Mouse (Mus musculus) bone marrow, adult 2 months (tissue): ENCODE measurements around the gene Rgs12. TPM values are rescaled to one million over a fixed set of nuclear protein-coding genes. Genes with fewer than 3 reads are reported as not detected.

ENCODE experiments used
- H3K27ac ChIP-seq: fragments of 200-500 bp; 2 replicates; pipeline ENCODE4 v1.5.1; 2012; ENCODE audit warnings: low read depth, mild to moderate bottlenecking, control low read depth, inconsistent platforms, low read length; ENCODE audit not compliant: control insufficient read depth, poor library complexity, insufficient read depth
- H3K4me1 ChIP-seq: fragments of 200-500 bp; 2 replicates; pipeline ENCODE4 v1.6.1; 2011; ENCODE audit warnings: low read length; ENCODE audit not compliant: control insufficient read depth, insufficient read depth
- H3K4me3 ChIP-seq: fragments of 200-500 bp; replicated peaks from 2 replicates; pipeline ENCODE3; 2011; ENCODE audit warnings: mild to moderate bottlenecking, low read depth, low read length, control low read depth; ENCODE audit not compliant: control insufficient read depth
- CTCF ChIP-seq: fragments of 200-500 bp; IDR thresholded peaks from 2 replicates; pipeline ENCODE4 v1.5.1; 2011; ENCODE audit warnings: low read length, control low read depth; ENCODE audit not compliant: control insufficient read depth, insufficient read depth
- POLR2A ChIP-seq: fragments of 200-500 bp; IDR thresholded peaks from 2 replicates; pipeline ENCODE4 v1.6.1; 2011; ENCODE audit warnings: low read depth, mild to moderate bottlenecking, control low read depth, low read length, borderline replicate concordance; ENCODE audit not compliant: control insufficient read depth
- WGBS: fragments of 180-500 bp; shearing (Covaris S2); methylation state at CpG from one replicate; pipeline ENCODE4 v1.1.7; 2018; 5-methylcytosine and 5-hydroxymethylcytosine counted together
- polyA plus RNA-seq: library from polyadenylated mRNA; stranded (reverse); fragments of >200 nt; gene quantifications from 2 replicates; pipeline ENCODE4 v1.2.4, GENCODE M21; 2011; ENCODE audit warnings: low replicate concordance; ENCODE audit not compliant: missing spikeins, insufficient read depth, insufficient read length

Rgs12 gene
- polyA plus RNA-seq, 1 experiment: 56.9 TPM

DNA sequence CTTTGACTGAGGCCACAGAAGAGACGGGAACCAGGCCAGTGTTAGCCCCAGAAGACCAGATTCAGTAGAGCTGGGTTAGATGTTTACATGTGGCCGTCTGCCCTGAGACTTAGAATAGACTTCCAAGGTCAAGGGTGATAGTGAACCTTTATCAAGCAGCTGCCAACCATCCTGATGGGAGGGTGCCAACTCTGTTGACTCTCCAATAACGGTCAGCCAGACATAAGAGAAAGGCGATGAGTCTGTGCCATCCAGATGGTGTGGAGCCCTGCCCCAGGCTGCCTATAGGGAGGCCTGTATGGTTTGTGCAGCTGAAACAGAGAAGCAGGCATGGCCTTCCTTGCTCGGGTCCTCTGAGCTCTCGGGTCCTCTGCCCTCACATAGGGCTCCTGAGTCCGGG, 24.7 kb upstream of the Rgs12 start:
- TF ChIP-seq CTCF: no peak
- no peak for TF ChIP-seq POLR2A
- H3K27ac ChIP-seq: peak overlapping the region; percentile 91
- peaks cover 6% of the 10 kb centered on the region; the same call in 1 of the 2 replicates for H3K4me1 ChIP-seq

DNA sequence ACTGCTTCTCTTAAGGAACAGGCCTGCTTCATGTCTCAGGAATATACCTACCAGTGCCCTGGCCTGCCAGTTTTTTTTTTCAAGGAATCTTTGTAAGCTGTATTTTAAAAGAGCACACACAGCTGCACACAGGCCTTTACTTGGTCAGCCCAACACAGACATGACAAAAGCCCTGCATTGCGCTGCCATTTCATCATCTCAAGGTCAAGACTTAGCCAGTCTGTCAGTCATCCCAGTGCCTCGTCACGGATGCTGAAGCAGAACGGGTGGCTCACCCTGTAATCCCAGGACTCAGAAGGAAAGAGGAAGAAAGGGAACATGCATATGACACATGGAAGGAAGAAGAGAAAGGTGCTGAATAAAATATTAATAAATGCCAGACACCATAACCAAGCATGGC, 21.6 kb upstream of the Rgs12 start:
- TF ChIP-seq CTCF (no peak), POLR2A (no peak)
- WGBS: 82% methylated on average over 4 of the region's 4 CpGs
- no peak overlapping the region for H3K27ac ChIP-seq
- peaks cover 12% of the 10 kb centered on the region; the same call in 1 of the 2 replicates for H3K4me1 ChIP-seq
- H3K4me3 ChIP-seq: no peak overlapping the region

More for the DNA sequence above, 24.7 kb upstream of the Rgs12 start:
- H3K4me3 ChIP-seq: no peak overlapping the region
- WGBS: 65% methylated on average over 7 of the region's 7 CpGs

DNA sequence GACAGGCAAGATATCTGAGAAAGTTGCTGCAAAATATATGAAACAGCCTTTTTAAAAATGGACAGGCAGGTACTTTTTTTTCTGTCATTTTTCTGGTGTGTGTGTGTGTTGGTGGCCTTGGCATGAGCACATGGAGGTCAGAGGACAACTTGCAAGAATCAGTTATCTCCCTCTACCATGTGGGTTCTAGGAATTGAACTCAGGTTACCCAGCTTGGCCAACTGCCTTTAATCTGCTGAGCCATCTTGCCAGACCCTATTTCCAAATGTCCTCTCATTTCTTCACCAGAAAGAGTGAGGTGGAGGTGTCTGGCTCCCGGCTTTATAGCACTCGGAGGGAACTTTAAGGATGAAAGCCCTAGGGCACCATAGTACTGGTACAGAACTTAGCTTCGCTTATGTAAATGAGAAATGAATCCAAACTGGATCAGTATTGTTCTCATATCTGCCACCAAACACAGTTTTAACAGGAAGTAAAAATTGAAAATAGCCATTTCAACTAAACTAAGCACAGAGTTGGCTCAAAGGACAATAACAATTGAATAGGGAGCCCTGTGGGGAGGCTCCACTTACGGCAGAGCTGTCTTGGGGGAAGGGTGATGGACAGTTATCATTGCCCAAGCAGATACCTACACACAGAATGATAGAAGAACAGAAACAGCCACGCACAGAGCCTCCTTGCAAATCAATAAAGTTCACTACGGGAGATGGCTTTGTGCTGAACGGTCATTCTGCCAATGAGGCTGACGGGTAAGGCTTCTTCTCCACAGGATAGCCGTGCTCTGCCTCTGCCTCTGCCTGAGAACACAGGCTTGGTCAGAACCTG, 18.9 kb upstream of the Rgs12 start:
- TF ChIP-seq CTCF (no peak), POLR2A (no peak)
- no peak overlapping the region for H3K4me3 ChIP-seq
- H3K4me1 ChIP-seq: peaks cover 7% of the 10 kb centered on the region; the same call in 1 of the 2 replicates
- WGBS: 60% methylated on average over 9 of the region's 9 CpGs
- peak overlapping the region; percentile 74 for H3K27ac ChIP-seq

DNA sequence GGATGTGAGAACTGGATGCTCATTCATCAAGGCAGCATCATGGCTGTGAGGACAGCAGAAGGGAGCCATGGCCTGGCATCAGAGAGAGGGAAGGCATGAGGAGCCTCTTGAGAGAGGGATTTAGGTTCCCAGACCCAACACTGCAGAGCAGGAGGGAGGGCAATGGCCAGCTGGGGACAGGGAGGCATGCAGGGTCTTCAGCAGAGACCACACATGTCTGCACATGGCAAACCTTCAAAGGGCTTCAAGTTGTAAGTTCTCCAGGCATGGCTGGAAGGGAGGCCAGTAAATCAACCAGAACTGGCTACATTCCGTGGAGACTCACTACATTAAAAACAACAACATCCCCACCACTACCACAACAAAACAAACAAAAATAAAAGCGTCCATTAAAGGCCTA, 18.2 kb upstream of the Rgs12 start:
- TF ChIP-seq POLR2A (no peak), CTCF (no peak)
- Histone ChIP-seq H3K27ac (peak overlapping the region; percentile 74), H3K4me1 (peaks cover 7% of the 10 kb centered on the region; the same call in 1 of the 2 replicates), H3K4me3 (no peak overlapping the region)
- WGBS: 69% methylated on average over 2 of the region's 2 CpGs

DNA sequence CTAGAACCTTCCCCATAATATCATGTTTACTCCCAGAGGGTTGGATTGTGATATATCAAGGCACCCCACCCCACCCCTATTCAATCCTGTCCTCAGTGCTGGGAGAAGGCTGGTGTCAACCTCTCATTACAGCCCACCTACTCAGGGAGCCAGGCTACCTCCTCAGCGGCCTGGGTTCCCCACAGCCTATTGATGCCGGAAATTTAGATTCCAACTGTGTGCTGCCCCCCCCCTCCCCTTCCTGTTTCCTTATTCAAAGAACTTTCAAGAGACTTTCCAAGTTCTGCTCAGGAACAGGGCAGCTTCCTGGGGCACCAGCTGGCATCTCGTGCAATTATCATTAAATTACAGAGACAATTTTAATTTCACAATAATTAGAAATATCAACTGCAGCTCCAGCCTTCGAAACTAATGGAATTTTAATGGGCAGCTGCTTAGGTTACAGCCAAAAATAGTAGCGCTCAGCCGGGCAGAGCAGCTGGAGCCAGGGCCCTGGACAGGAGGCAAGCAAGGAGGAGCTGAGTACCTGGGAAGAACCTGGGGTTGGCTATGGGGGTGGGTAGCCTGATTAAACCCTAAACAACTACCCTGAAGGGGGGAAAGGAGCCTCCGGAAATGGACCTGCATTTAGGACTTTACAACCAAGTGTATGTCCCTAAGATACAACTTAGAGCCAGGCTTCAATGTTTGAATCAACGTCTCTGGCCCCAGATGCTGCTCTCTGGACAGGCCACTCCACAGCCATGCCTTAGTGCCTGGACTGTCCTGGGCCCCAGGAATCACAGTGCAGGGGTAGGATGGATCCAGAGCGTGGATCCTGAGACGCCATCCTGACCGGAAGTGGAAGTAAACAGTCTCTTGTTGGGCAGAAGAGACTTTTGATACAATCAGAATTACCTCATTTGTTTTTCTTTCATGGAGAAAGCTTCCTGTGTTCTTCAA, 17.5 kb upstream of the Rgs12 start:
- Histone ChIP-seq H3K4me1 (peaks cover 7% of the 10 kb centered on the region; the same call in 1 of the 2 replicates), H3K4me3 (no peak overlapping the region), H3K27ac (0 out of 2 replicates have a peak overlapping the region, but pooled peaks have one; percentile 19)
- 49% methylated on average over 11 of the region's 11 CpGs for WGBS
- no peak for TF ChIP-seq POLR2A
- TF ChIP-seq CTCF: no peak

DNA sequence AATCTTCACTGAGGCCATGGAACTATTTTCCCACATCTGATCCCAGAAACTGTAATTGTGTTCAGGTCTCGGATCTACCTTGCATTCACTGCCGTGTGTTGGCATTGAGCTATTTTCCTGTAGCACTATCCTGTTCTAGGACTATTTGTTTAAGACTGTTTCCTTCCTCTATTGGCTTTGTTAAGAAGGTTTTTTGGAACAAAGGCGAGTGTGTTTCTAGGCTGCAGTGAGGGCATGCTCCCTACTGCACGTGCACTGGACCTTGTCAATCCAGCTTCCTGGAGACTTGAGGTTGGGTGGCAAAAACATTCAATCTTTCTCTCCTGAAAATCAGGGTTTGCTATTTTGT, 16.8 kb upstream of the Rgs12 start:
- TF ChIP-seq CTCF: no peak
- no peak for TF ChIP-seq POLR2A
- Histone ChIP-seq H3K4me1 (peaks cover 7% of the 10 kb centered on the region; the same call in 1 of the 2 replicates), H3K4me3 (no peak overlapping the region), H3K27ac (no peak overlapping the region)
- 30% methylated on average over 4 of the region's 4 CpGs for WGBS

DNA sequence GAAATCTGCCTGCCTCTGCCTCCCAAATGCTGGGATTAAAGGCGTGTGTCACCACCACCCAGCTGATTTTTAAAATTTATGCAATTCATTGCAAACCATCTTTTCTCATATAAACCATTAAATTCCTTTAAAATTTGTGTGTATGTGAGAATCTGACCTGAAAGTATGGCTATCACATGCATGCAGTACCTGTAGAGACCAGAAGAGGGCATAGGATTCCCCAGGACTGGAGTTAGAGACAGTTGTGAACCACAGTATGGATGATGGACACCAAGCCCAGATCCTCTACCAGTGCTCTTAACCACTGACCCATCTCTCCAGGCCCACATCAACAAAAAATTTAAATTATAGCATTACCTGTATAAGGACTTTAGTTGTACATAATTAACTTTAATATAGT, 15.8 kb upstream of the Rgs12 start:
- Histone ChIP-seq H3K4me1 (peaks cover 7% of the 10 kb centered on the region; the same call in 1 of the 2 replicates), H3K27ac (no peak overlapping the region), H3K4me3 (no peak overlapping the region)
- TF ChIP-seq CTCF: no peak
- 80% methylated on average over 1 of the region's 1 CpGs for WGBS

DNA sequence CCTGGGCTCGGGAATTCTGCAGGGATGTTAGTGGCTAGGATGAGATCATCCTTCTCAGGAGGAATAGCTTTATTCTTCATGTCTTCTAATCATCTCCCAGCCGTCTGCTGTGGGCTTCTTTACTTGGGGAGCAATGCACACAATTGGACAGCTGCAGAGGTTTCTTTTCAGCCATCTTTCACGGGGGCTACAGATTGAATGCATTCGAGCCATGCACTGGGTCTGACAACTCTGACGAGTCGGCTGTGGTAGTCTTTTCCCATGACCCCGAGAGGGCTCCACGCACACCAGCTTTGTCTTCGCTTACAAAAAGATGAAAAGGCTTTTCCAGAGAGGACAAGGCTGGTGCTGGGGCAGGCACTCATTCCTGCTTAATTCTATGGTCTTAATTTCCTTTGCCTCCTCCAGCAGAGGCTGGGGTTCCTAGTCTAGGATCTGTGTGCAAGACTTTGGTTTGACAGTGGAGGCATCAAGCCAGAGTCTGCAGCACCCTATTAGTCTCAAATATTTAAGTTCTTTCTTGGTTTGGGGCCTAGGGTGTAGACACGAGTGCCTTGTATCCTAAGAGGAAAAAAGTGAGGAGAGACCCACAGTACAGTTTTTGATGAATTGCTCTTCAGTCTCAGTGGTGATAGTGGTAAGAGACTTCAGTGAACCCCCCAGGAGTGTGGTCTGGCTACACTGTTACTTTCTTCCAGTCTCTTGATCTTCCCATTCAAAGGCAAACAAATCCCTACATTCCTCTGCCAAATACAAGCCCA, 7.4 kb upstream of the Rgs12 start:
- no peak overlapping the region for H3K4me3 ChIP-seq
- H3K4me1 ChIP-seq: no peaks in the 10 kb centered on the region; the same call in 1 of the 2 replicates
- 81% methylated on average over 10 of the region's 10 CpGs for WGBS
- TF ChIP-seq CTCF (no peak), POLR2A (no peak)
- no peak overlapping the region for H3K27ac ChIP-seq
